Mouse (Mus musculus) T-cell, adult 66 days (primary cell): ENCODE data around the gene Ric3. TPM values are rescaled to one million over a fixed set of nuclear protein-coding genes. Genes with fewer than 3 reads are reported as not detected.

Experiments used
- total RNA-seq, 2 experiments: library from RNA; stranded (reverse); gene quantifications; 3 replicates in 1 of 2; 4 replicates in 1 of 2; pipeline ENCODE4 v1.2.4; 2023

The Ric3 gene
- total RNA-seq = under 1 TPM in 1 of 2 experiments, not detected in 1; 0.29 TPM

DNA sequence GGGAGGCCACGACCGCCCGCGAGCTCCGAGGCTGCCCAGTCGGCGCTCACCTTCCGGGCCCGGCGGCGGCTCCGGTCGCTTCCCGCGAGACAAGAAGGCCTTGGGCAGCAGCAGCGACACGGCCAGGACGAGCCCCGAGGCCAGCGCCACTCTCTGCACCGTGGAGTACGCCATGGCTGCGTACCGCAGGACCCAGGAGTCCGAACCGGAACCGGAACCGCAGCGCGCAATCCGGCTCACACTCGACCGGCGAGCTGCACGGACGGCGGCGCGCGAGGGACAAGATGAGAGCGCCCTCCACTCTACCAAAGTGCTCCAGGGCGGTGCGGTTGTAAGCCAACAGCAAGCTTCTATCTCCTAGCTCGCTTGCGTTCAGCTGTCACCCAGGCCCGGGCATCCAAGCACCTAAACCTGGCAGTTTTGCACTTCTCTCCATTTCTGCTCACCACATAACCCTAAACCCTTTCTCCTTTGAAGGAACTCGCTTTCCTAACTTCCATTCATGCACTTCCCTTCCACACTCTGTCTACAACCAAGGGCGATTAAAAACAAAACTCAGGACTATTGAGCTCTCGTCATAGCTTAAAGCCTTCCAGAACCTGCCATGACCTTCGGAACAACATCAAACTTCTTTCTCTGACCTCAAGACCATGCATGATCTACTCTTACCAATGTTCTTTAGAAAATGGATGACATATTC is at the start of gene Ric3:
Gene Ric3 (minus strand): TSS at position 219 of the 700 bp plus-strand sequence.

Other genes starting within 250 kb of the Ric3 start
- not detected for gene Olfr516, start 232.8 kb downstream of the Ric3 start, total RNA-seq
- gene Olfr517, start 211.0 kb downstream of the Ric3 start, total RNA-seq = not detected
- not detected for gene Olfr518, start 198.3 kb downstream of the Ric3 start, total RNA-seq
- gene Olfr519, start 188.9 kb downstream of the Ric3 start, total RNA-seq = not detected
- gene Nlrp10, start 153.2 kb downstream of the Ric3 start, total RNA-seq = under 1 TPM; 0.24 to 0.47 TPM
- 100 to 1,000 TPM; 272 to 302 TPM for gene Eif3f, start 148.9 kb downstream of the Ric3 start, total RNA-seq
- 1 to 10 TPM in 1 of 2 experiments, under 1 TPM in 1; 0.84 to 1.9 TPM for gene Tub, start 133.0 kb downstream of the Ric3 start, total RNA-seq
- not detected for gene Lmo1, start 91.9 kb upstream of the Ric3 start, total RNA-seq